12 mouse cellular contexts compared by ENCODE assay signal in genomic region chr4:117389264-117390054, GRCm38 (mm10).
DNase-seq lines count a peak whose midpoint lies in the region; ATAC-seq and TF ChIP-seq lines count a peak whose summit lies in the region.
"Had no signal": no experiment of that assay in that cellular context is flagged by ENCODE, and none has a peak within 500 bp of the region (broad histone marks: within the 10 kb centered on the region; RNA-seq: fewer than 3 reads in every experiment).

No protein-coding gene starts in this region.

- peak; percentile 11 to 29 for DNase-seq in heart, postnatal 14 days
- no peak for DNase-seq in lung, postnatal 0 days (ENCODE audit: low spot score)
- no peak for DNase-seq in lung, postnatal 25 days (ENCODE audit: low spot score)
- peak; percentile 10 for DNase-seq in adrenal gland, adult 2 months
- DNase-seq in limb, embryonic 10.5 days (ENCODE audit: low spot score) = no peak
- DNase-seq in adipocyte (ENCODE audit: low spot score) = no peak
- DNase-seq: kidney, adult 2 months; layer of hippocampus, adult 9-11 months; right cerebral cortex, postnatal 4 days had no signal

- no peak overlapping the region for H3K4me2 ChIP-seq in heart, embryonic 12.5 days
- H3K4me2 ChIP-seq in lung, postnatal 0 days (replicated peaks; ENCODE audit: low read depth, low read length) = no peak overlapping the region
- H3K4me2 ChIP-seq: limb, embryonic 15.5 days; midbrain, embryonic 13.5 days had no signal

- no peak overlapping the region for H3K4me3 ChIP-seq in heart, embryonic 12.5 days
- H3K4me3 ChIP-seq in lung, postnatal 0 days (ENCODE audit: low read depth, low read length) = no peak overlapping the region
- no peak overlapping the region for H3K4me3 ChIP-seq in limb, embryonic 10.5 days
- H3K4me3 ChIP-seq: limb, embryonic 15.5 days; midbrain, embryonic 13.5 days had no signal

- no peaks in the 10 kb centered on the region for H3K36me3 ChIP-seq in heart, embryonic 12.5 days
- no peaks in the 10 kb centered on the region for H3K36me3 ChIP-seq in lung, postnatal 0 days (ENCODE audit: insufficient read depth, low read length)
- no peaks in the 10 kb centered on the region for H3K36me3 ChIP-seq in limb, embryonic 10.5 days
- H3K36me3 ChIP-seq: limb, embryonic 15.5 days; midbrain, embryonic 13.5 days had no signal

- no peak for ATAC-seq in heart, embryonic 12.5 days (ENCODE audit: insufficient number of reproducible peaks, low FRiP score)
- no peak for ATAC-seq in lung, postnatal 0 days
- ATAC-seq: midbrain, embryonic 13.5 days had no signal

- no peak overlapping the region for H3K9ac ChIP-seq in heart, embryonic 12.5 days
- H3K9ac ChIP-seq in lung, postnatal 0 days (replicated peaks; ENCODE audit: low read depth) = no peak overlapping the region
- H3K9ac ChIP-seq: limb, embryonic 15.5 days; midbrain, embryonic 13.5 days had no signal

- H3K27me3 ChIP-seq in heart, embryonic 12.5 days (replicated peaks) = peaks cover 16% of the 10 kb centered on the region
- no peaks in the 10 kb centered on the region for H3K27me3 ChIP-seq in lung, postnatal 0 days (replicated peaks; ENCODE audit: insufficient read depth, low read length)
- H3K27me3 ChIP-seq in limb, embryonic 10.5 days (ENCODE audit: low read depth, poor library complexity, severe bottlenecking) = peaks cover 28% of the 10 kb centered on the region; the same call in 1 of the 2 replicates

- peaks cover 18% of the 10 kb centered on the region for H3K4me1 ChIP-seq in heart, embryonic 12.5 days (replicated peaks)
- H3K4me1 ChIP-seq in lung, postnatal 0 days (ENCODE audit: insufficient read depth, low read depth, low read length) = no peaks in the 10 kb centered on the region
- peaks cover 60% of the 10 kb centered on the region for H3K4me1 ChIP-seq in limb, embryonic 10.5 days

- no peak overlapping the region for H3K27ac ChIP-seq in heart, embryonic 12.5 days (ENCODE audit: poor library complexity, severe bottlenecking)
- H3K27ac ChIP-seq in lung, postnatal 0 days (ENCODE audit: low read length) = no peak overlapping the region
- H3K27ac ChIP-seq in limb, embryonic 10.5 days = peak overlapping the region; percentile 42; the same call in 1 of the 2 replicates
- H3K27ac ChIP-seq: limb, embryonic 15.5 days had no signal

- TF ChIP-seq EP300 in lung, postnatal 0 days (IDR thresholded peaks at IDR 0.05) = no peak

- TF ChIP-seq CTCF in lung, postnatal 0 days (IDR thresholded peaks at IDR 0.05) = peak; percentile 47

- intact Hi-C loops in heart, postnatal 14 days (cut with DNase I) = loop anchor here (10.0 kb wide), 1 partner anchor 115 kb away; no protein-coding TSS in a partner anchor

- 67% methylated on average over 14 of the region's 14 CpGs for WGBS in heart, embryonic 12.5 days
- 78% methylated on average over 14 of the region's 14 CpGs for WGBS in lung, postnatal 0 days
- 72% methylated on average over 14 of the region's 14 CpGs for WGBS in limb, embryonic 10.5 days

- H3K9me3 ChIP-seq in heart, embryonic 12.5 days (replicated peaks) = no peaks in the 10 kb centered on the region
- no peaks in the 10 kb centered on the region for H3K9me3 ChIP-seq in lung, postnatal 0 days (ENCODE audit: low read length)
- no peaks in the 10 kb centered on the region for H3K9me3 ChIP-seq in limb, embryonic 10.5 days (replicated peaks)
- H3K9me3 ChIP-seq: limb, embryonic 15.5 days; midbrain, embryonic 13.5 days had no signal

Comparison
In these comparisons a context has a peak if more than half of its experiments do, and no peak if none do; other contexts are left out.
1. DNase-seq: peak in heart, postnatal 14 days (2 of 2) and adrenal gland, adult 2 months (single experiment); none in lung, postnatal 0 days (single experiment), lung, postnatal 25 days (single experiment), limb, embryonic 10.5 days (single experiment) and adipocyte (single experiment).